Mouse (Mus musculus) cerebellum, adult 2 months (tissue): ENCODE measurements around the gene Tmem184b. TPM values are rescaled to one million over a fixed set of nuclear protein-coding genes. Genes with fewer than 3 reads are reported as not detected.

Experiments used
- DNase-seq, 2 experiments: peaks; one replicate each; pipeline ENCODE4 v3.0.0; 2021
- H3K27ac ChIP-seq: fragments of 200-500 bp; 2 replicates; pipeline ENCODE4 v1.5.1; 2012; ENCODE audit warnings: low read length, control low read depth, inconsistent platforms; ENCODE audit not compliant: insufficient read depth
- H3K27me3 ChIP-seq: fragments of 200-500 bp; 2 replicates; pipeline ENCODE4 v1.6.1; 2012; ENCODE audit warnings: inconsistent platforms, mild to moderate bottlenecking, low read length, moderate library complexity; ENCODE audit not compliant: control insufficient read depth, insufficient read depth
- H3K4me1 ChIP-seq: fragments of 200-500 bp; 2 replicates; pipeline ENCODE4 v1.6.1; 2011; ENCODE audit warnings: low read length; ENCODE audit not compliant: control insufficient read depth, insufficient read depth
- H3K4me3 ChIP-seq: fragments of 200-500 bp; replicated peaks from 2 replicates; pipeline ENCODE3; 2011; ENCODE audit warnings: mild to moderate bottlenecking, low read depth, low read length, control low read depth; ENCODE audit not compliant: insufficient read depth
- CTCF ChIP-seq: fragments of 200-500 bp; IDR thresholded peaks from 2 replicates; pipeline ENCODE4 v1.5.1; 2011; ENCODE audit warnings: low read depth, mild to moderate bottlenecking, control low read depth, low read length, moderate library complexity, borderline replicate concordance; ENCODE audit not compliant: insufficient read depth
- POLR2A ChIP-seq: fragments of 200-500 bp; IDR thresholded peaks from 2 replicates; pipeline ENCODE4 v1.6.1; 2011; ENCODE audit warnings: low read length, control low read depth, borderline replicate concordance; ENCODE audit not compliant: insufficient read depth
- WGBS: fragments of 180-500 bp; shearing (Covaris S2); methylation state at CpG from one replicate; pipeline ENCODE4 v1.1.7; 2018; 5-methylcytosine and 5-hydroxymethylcytosine counted together
- polyA plus RNA-seq: library from polyadenylated mRNA; depleted of rRNA; stranded (reverse); fragments of >200 nt; gene quantifications from 2 replicates; pipeline ENCODE4 v1.2.3, GENCODE M21; 2012

The Tmem184b gene
- polyA plus RNA-seq, 1 experiment, result 88.5 TPM

DNA sequence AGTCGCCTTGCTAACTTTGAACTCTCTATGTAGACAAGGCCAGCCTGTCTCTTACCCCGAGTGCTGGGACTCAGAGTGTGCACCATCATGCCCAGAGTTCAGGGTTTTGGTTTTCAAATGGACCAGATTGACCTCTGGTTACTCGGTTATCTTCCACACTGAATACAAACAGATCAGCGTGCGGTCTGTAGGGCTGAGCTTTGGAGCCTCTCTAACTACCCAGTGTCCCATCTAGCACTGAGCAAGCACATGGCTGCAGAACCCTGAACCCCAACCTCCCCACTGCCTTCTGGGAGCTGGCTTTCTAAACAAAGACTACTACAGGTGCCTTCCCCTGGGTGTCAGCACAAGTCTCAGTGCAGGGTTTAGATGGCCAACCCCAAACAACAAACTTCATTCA is 10.8 kb downstream of the Tmem184b start:
- Histone ChIP-seq H3K4me1 (peaks cover 36% of the 10 kb centered on the region), H3K27ac (no peak overlapping the region), H3K27me3 (no peaks in the 10 kb centered on the region), H3K4me3 (no peak overlapping the region)
- TF ChIP-seq POLR2A (no peak), CTCF (no peak)
- 94% methylated on average over 5 of the region's 5 CpGs for whole genome bisulfite sequencing
- no peak for DNase-seq

DNA sequence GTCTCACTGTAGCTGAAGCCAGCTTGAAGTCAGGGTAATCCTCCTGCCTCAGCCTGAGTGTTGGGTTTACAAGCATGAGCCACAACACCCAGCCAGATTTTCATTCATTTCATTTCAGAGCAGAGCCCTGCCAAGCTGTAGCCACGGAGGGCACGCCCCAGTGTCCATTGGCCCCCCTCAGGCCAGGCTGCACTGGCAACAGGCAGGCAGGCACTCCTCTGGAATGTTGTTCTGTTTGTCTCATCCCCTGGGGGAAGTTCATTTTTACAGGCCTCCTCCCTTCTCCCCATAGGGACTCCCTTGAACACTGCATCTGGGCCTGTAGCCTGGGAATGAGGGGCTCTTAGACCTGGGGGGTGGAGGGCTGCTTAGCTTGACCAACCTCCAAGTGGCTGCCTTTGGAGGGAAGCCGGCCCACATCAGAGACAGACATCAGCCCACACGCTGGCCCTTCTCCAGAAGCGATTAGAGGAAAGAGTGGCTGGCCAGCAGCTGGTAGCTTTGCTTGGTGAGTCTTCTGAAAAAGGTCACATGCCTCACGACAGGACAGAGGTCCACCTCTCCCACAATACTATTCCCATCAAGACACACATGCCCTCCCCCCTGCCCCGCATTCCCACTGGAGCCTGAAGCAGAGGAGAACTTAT is 11.8 kb downstream of the Tmem184b start:
- no peaks in the 10 kb centered on the region for H3K27me3 ChIP-seq
- no peak for TF ChIP-seq POLR2A
- no peak for TF ChIP-seq CTCF
- H3K27ac ChIP-seq, result no peak overlapping the region
- WGBS, result 32% methylated on average over 7 of the region's 7 CpGs
- H3K4me3 ChIP-seq, result no peak overlapping the region
- H3K4me1 ChIP-seq, result peaks cover 41% of the 10 kb centered on the region
- DNase-seq, result no peak

DNA sequence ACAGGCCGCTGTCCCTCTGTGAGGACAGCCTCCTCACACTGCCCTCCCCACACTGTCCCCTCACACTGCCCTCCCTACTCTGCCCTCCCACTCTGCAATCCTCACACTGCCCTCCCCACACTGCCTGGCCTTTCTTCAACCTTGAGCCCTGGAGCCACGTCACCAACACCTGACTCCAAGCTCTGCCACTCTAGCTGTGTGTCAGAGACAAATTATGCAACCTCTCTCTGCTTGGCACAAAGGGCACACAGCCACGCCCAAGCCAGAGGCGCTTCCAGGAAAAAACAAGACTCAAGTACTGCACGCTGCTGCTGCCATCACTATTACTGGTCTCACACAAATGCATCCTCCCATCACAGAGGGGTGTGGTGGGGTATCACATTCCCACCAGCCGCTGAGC is 12.9 kb downstream of the Tmem184b start:
- no peak for TF ChIP-seq POLR2A
- no peaks in the 10 kb centered on the region for H3K27me3 ChIP-seq
- H3K27ac ChIP-seq, result no peak overlapping the region
- H3K4me3 ChIP-seq, result no peak overlapping the region
- H3K4me1 ChIP-seq, result peaks cover 41% of the 10 kb centered on the region
- 62% methylated on average over 6 of the region's 6 CpGs for WGBS
- no peak for DNase-seq

DNA sequence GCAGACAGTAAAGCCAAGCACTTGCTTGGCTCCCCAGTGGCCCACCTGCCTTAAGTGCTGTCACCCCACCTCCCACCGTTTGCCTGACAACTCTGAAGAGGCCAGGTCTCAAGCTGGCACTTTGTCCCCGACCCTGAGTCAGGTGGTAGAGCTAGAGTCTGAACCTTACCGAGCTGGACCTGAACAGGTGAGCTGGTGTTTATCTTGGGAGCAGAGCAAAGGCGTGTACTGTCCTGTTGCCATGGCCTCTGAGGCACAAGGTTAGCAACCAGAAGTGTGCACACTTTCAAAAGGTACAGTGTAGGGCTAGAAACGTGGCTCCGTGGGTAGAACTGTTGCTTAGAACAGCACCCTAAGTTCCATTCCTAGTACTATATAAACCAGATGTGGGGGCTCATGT is 15.2 kb downstream of the Tmem184b start:
- no peak for DNase-seq
- Histone ChIP-seq H3K4me3 (no peak overlapping the region), H3K27ac (no peak overlapping the region), H3K4me1 (peaks cover 22% of the 10 kb centered on the region), H3K27me3 (no peaks in the 10 kb centered on the region)
- no peak for TF ChIP-seq POLR2A
- TF ChIP-seq CTCF, result no peak
- 70% methylated on average over 6 of the region's 6 CpGs for WGBS

DNA sequence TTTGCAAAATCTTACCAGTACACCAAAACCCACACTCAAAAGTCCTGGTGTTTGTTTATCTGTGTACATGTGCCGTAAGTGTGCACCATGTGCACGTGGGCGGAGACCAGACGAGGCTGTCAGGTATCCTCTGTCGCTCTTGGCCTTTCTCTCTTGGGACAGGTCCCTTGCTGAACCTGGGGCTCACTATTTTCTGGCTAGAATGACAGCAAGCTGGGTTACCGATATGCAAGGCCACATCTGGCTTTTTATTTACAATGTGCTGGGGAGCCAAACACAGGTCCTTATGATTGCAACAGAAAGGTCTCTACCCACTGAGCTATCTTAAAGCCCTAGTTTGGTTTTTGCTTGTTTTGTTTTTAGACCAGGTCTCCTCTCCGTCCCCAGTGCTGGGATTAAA is 15.8 kb downstream of the Tmem184b start:
- peaks cover 22% of the 10 kb centered on the region for H3K4me1 ChIP-seq
- TF ChIP-seq POLR2A (no peak), CTCF (no peak)
- 72% methylated on average over 7 of the region's 7 CpGs for WGBS
- no peaks in the 10 kb centered on the region for H3K27me3 ChIP-seq
- H3K27ac ChIP-seq, result no peak overlapping the region
- no peak overlapping the region for H3K4me3 ChIP-seq
- no peak for DNase-seq

DNA sequence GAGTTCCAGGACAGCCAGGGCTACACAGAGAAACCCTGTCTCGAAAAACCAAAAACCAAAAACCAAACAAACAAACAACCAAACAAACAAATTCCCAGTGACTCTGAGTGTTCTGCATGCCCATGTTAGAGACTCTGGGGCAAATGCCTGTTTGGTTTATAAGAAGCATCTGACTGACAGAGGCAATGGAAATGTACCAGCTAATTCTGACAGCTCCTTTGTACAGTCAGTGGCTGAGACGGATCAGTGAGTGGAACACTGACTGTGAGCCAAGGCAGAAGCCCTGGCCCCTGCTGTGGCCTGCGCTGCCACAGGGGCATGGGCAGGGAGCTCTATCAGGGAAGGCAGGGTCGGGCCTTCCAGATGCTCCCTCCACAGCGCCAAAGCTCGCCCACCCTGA is 16.3 kb downstream of the Tmem184b start:
- Histone ChIP-seq H3K27me3 (no peaks in the 10 kb centered on the region), H3K4me1 (peaks cover 22% of the 10 kb centered on the region), H3K4me3 (no peak overlapping the region), H3K27ac (peak overlapping the region; percentile 69; the same call in 1 of the 2 replicates)
- TF ChIP-seq POLR2A (no peak), CTCF (no peak)
- WGBS, result 24% methylated on average over 6 of the region's 6 CpGs
- no peak for DNase-seq

DNA sequence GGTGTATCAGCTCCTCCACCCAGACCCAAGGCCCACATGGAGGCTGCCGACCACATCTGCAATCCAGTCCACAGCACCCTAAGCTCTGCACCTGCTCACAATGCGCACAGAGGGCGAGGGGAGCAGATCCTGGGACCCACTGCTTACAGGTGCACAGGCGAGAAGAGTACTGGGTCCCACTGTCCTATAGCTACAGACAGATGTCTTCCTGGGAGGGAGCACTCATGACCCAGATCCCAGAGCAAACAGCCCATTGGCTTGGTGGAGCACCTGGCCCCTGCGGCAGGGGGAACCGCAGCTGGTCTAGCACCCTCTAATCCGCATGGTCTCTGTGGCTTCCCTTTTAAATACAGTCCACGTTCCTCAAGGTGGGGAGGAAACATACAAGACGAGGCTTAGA is 21.7 kb downstream of the Tmem184b start:
- H3K27ac ChIP-seq, result no peak overlapping the region
- 80% methylated on average over 9 of the region's 9 CpGs for WGBS
- TF ChIP-seq CTCF (no peak), POLR2A (no peak)
- H3K4me1 ChIP-seq, result peaks cover 13% of the 10 kb centered on the region
- DNase-seq, result no peak
- H3K4me3 ChIP-seq, result no peak overlapping the region
- H3K27me3 ChIP-seq, result no peaks in the 10 kb centered on the region

DNA sequence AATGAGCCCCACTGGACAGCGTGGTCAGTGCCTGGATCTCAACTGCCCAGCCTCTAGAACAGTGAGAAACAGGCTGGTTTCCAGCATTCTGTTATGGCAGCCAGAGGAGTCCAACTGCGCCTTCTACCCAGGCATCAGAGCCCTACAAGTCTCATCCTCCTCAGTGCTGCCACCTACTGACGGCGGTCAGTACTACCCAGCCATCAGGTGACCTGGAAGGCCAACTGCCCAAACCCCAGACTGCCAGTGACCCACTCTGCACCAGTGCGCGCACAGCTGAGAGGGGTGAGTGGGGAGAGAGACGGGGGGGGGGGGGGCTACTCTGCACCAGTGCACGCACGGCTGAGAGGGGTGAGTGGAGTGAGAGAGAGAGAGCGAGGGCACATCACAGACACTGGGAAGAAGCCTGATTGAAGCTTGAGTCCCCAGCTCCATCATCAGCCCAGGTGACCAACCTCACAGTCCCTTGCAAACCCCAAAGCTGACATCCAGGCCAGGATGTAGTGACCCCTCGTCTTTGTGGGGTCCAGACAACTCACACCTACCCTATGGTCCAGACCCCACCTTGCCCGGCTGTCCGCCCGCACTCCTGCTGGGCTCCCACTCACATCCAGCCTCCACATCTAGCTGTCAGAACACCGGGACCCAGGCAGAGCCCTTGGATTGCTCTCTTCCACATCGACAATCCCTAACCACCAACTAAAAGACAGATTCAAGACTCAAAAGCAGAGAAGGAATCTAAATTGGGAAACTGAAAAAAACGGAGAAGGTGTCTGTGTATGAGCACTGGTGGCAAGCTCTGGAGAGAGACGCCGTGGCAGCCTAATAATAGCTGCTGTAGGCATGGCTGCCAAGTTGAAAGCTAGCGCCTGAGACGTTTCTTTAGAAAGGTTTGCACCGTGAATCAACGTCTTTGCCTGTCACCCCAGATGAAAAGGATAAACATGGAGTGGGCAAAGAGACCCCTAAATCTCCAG is 22.6 kb downstream of the Tmem184b start:
- peaks cover 13% of the 10 kb centered on the region for H3K4me1 ChIP-seq
- WGBS, result 17% methylated on average over 23 of the region's 23 CpGs
- peak overlapping the region; percentile 6 for H3K4me3 ChIP-seq
- TF ChIP-seq POLR2A (no peak), CTCF (peak; percentile 81)
- DNase-seq, result peak; percentile 73 to 80
- peak overlapping the region; percentile 25; the same call in 1 of the 2 replicates for H3K27ac ChIP-seq
- H3K27me3 ChIP-seq, result no peaks in the 10 kb centered on the region

DNA sequence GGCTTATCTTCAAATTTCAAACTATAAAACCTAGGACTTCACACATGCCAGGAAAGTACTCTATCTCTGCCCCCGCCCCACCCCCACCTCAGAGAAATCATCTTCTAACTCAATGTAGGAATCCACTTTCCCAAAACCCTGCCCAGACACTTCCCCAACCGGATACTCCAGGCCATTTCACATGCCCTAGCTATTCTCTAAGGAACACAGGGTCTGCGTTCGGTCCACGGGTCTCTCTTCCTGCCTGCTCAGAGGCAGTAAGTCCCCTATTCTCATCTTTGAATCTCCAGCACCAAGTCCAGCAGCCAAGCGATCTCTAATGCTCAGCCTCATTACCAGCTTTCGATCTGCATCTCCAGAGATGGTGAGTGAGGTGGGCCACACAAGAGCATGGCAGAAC is 23.7 kb downstream of the Tmem184b start:
- no peak for DNase-seq
- H3K27me3 ChIP-seq, result no peaks in the 10 kb centered on the region
- TF ChIP-seq CTCF (no peak), POLR2A (no peak)
- WGBS, result 94% methylated on average over 7 of the region's 7 CpGs
- H3K4me1 ChIP-seq, result peaks cover 13% of the 10 kb centered on the region
- no peak overlapping the region for H3K27ac ChIP-seq
- no peak overlapping the region for H3K4me3 ChIP-seq
